Comparison of ENCODE assay signal across 8 mouse cellular contexts in genomic region chr11:98203931-98204421, GRCm38 (mm10). TPM values are rescaled to one million over a fixed set of nuclear protein-coding genes. Genes with fewer than 3 reads are reported as not detected.
DNase-seq lines count a peak whose midpoint lies in the region; ATAC-seq lines count a peak whose summit lies in the region.

No protein-coding gene starts in this region.

- no peaks in the 10 kb centered on the region; the same call in none of the 2 replicates for H3K4me1 ChIP-seq in embryonic facial prominence, embryonic 11.5 days (ENCODE audit: control insufficient read depth, insufficient read depth, low read length)
- H3K4me1 ChIP-seq in midbrain, embryonic 11.5 days (ENCODE audit: control insufficient read depth, insufficient read depth, low read length) = peaks cover 6% of the 10 kb centered on the region; the same call in 1 of the 2 replicates
- peaks cover 11% of the 10 kb centered on the region for H3K4me1 ChIP-seq in stomach, embryonic 16.5 days (ENCODE audit: control insufficient read depth, insufficient read depth, low read length)

- no peaks in the 10 kb centered on the region for H3K27me3 ChIP-seq in embryonic facial prominence, embryonic 11.5 days (ENCODE audit: control insufficient read depth, insufficient read depth, low read length)
- H3K27me3 ChIP-seq in midbrain, embryonic 11.5 days (ENCODE audit: control insufficient read depth, insufficient read depth, low read length) = no peaks in the 10 kb centered on the region
- H3K27me3 ChIP-seq in stomach, embryonic 16.5 days (ENCODE audit: control insufficient read depth, insufficient read depth, low read length) = no peaks in the 10 kb centered on the region

- peak overlapping the region; percentile 94 for H3K9ac ChIP-seq in embryonic facial prominence, embryonic 11.5 days (replicated peaks; ENCODE audit: low read length)
- H3K9ac ChIP-seq in midbrain, embryonic 11.5 days (ENCODE audit: low read length) = peak overlapping the region; percentile 99
- H3K9ac ChIP-seq in stomach, embryonic 16.5 days (ENCODE audit: low read length) = peak overlapping the region; percentile 99

- peak; percentile 4 for DNase-seq in ovary, postnatal 10 days (ENCODE audit: low spot score)
- DNase-seq in ovary, adult 18-20 months (ENCODE audit: low spot score) = no peak
- DNase-seq in embryonic facial prominence, embryonic 11.5 days (ENCODE audit: low spot score) = peak; percentile 26
- peak; percentile 39 to 41 for DNase-seq in heart, postnatal 10 days
- DNase-seq in kidney, postnatal 4 days = peak; percentile 29 to 40
- DNase-seq in midbrain, embryonic 11.5 days (ENCODE audit: low spot score, missing footprints) = peak; percentile 93
- no peak for DNase-seq in left cerebral cortex, postnatal 10 days (ENCODE audit: extremely low spot score in 1 of 2, low spot score in 2 of 2)

- H3K27ac ChIP-seq in embryonic facial prominence, embryonic 11.5 days (replicated peaks; ENCODE audit: low read depth, low read length) = no peak overlapping the region
- no peak overlapping the region for H3K27ac ChIP-seq in midbrain, embryonic 11.5 days (ENCODE audit: low read depth, low read length)
- H3K27ac ChIP-seq in stomach, embryonic 16.5 days (ENCODE audit: low read length) = peak overlapping the region; percentile 100; the same call in 1 of the 2 replicates

- H3K4me2 ChIP-seq in embryonic facial prominence, embryonic 11.5 days (ENCODE audit: low read depth, low read length) = peak overlapping the region; percentile 61
- H3K4me2 ChIP-seq in midbrain, embryonic 11.5 days = peak overlapping the region; percentile 93
- H3K4me2 ChIP-seq in stomach, embryonic 16.5 days (ENCODE audit: low read depth, low read length) = peak overlapping the region; percentile 85

- peak overlapping the region; percentile 71 for H3K4me3 ChIP-seq in embryonic facial prominence, embryonic 11.5 days (ENCODE audit: low read depth, low read length)
- H3K4me3 ChIP-seq in midbrain, embryonic 11.5 days (ENCODE audit: low read depth, low read length) = peak overlapping the region; percentile 92
- peak overlapping the region; percentile 85 for H3K4me3 ChIP-seq in stomach, embryonic 16.5 days (replicated peaks; ENCODE audit: low read length)

- no peaks in the 10 kb centered on the region for H3K9me3 ChIP-seq in embryonic facial prominence, embryonic 11.5 days (replicated peaks; ENCODE audit: control insufficient read depth, low read length)
- H3K9me3 ChIP-seq in midbrain, embryonic 11.5 days (ENCODE audit: control insufficient read depth, low read length) = no peaks in the 10 kb centered on the region
- H3K9me3 ChIP-seq in stomach, embryonic 16.5 days (replicated peaks; ENCODE audit: control insufficient read depth, low read length) = no peaks in the 10 kb centered on the region

- intact Hi-C loops in heart, postnatal 10 days (cut with DNase I) = no loop called here
- intact Hi-C loops in left cerebral cortex, postnatal 10 days (cut with DNase I) = loop anchor here (10.0 kb wide), 1 partner anchor 169 kb away; no protein-coding TSS in a partner anchor

- WGBS in embryonic facial prominence, embryonic 11.5 days = 0% methylated on average over 16 of the region's 16 CpGs
- WGBS in midbrain, embryonic 11.5 days = under 1% methylated on average over 16 of the region's 16 CpGs
- WGBS in stomach, embryonic 16.5 days = under 1% methylated on average over 16 of the region's 16 CpGs

- H3K36me3 ChIP-seq in embryonic facial prominence, embryonic 11.5 days (replicated peaks; ENCODE audit: control insufficient read depth, insufficient read depth, low read depth, low read length) = no peaks in the 10 kb centered on the region; the same call in 1 of the 2 replicates
- no peaks in the 10 kb centered on the region; the same call in 1 of the 2 replicates for H3K36me3 ChIP-seq in midbrain, embryonic 11.5 days (ENCODE audit: control insufficient read depth, insufficient read depth, low read length)
- 0 out of 2 replicates have a peak, but pooled peaks cover 3% of the 10 kb centered on the region for H3K36me3 ChIP-seq in stomach, embryonic 16.5 days (ENCODE audit: control insufficient read depth, insufficient read depth, low read length)

- ATAC-seq in embryonic facial prominence, embryonic 11.5 days (replicated peaks; ENCODE audit: insufficient number of reproducible peaks, low FRiP score, low TSS enrichment, low read depth) = no peak
- no peak for ATAC-seq in midbrain, embryonic 11.5 days (ENCODE audit: low FRiP score)
- ATAC-seq in stomach, embryonic 16.5 days (ENCODE audit: insufficient read depth, low FRiP score) = no peak

RNA-seq across cellular contexts. Expression of gene Cdk12, which starts 1.1 kb away (rescaled TPM):
- polyA plus RNA-seq in embryonic facial prominence, embryonic 11.5 days (2014; fragmentation: Nextera tagmentation; extraction: Ambion mirVana) = 12.2 and 13.4 TPM in 2 replicates
- 10 to 100 TPM; 31.6 to 32.7 TPM for total RNA-seq in heart, postnatal 10 days (2021)
- polyA plus RNA-seq in midbrain, embryonic 11.5 days (2014; fragmentation: Nextera tagmentation; extraction: Ambion mirVana) = 11.1 and 12.1 TPM in 2 replicates
- 7.6 and 7.7 TPM in 2 replicates for polyA plus RNA-seq in stomach, embryonic 16.5 days (2015; fragmentation: Nextera tagmentation; extraction: Ambion mirVana)
- 10 to 100 TPM; 34.4 to 35.4 TPM for total RNA-seq in left cerebral cortex, postnatal 10 days (2021)

RNA-seq across cellular contexts. Expression of gene Med1, which starts 10.9 kb away (rescaled TPM):
- 85.2 and 85.8 TPM in 2 replicates for polyA plus RNA-seq in embryonic facial prominence, embryonic 11.5 days (2014; fragmentation: Nextera tagmentation; extraction: Ambion mirVana)
- 10 to 100 TPM; 45.9 to 46.5 TPM for total RNA-seq in heart, postnatal 10 days (2021)
- 78.4 and 80.5 TPM in 2 replicates for polyA plus RNA-seq in midbrain, embryonic 11.5 days (2014; fragmentation: Nextera tagmentation; extraction: Ambion mirVana)
- 46.4 and 53.3 TPM in 2 replicates for polyA plus RNA-seq in stomach, embryonic 16.5 days (2015; fragmentation: Nextera tagmentation; extraction: Ambion mirVana)
- 10 to 100 TPM; 45.9 to 48.9 TPM for total RNA-seq in left cerebral cortex, postnatal 10 days (2021)

RNA-seq across cellular contexts. Expression of gene Fbxl20, which starts 53.8 kb away (rescaled TPM):
- 23.9 and 24.1 TPM in 2 replicates for polyA plus RNA-seq in embryonic facial prominence, embryonic 11.5 days (2014; fragmentation: Nextera tagmentation; extraction: Ambion mirVana)
- total RNA-seq in heart, postnatal 10 days (2021) = 10 to 100 TPM; 21.0 to 27.6 TPM
- 23.4 and 24.9 TPM in 2 replicates for polyA plus RNA-seq in midbrain, embryonic 11.5 days (2014; fragmentation: Nextera tagmentation; extraction: Ambion mirVana)
- polyA plus RNA-seq in stomach, embryonic 16.5 days (2015; fragmentation: Nextera tagmentation; extraction: Ambion mirVana) = 13.3 and 17.8 TPM in 2 replicates
- 10 to 100 TPM; 29.7 to 34.5 TPM for total RNA-seq in left cerebral cortex, postnatal 10 days (2021)

Comparison
In these comparisons a context has a peak if more than half of its experiments do, and no peak if none do; other contexts are left out.
1. DNase-seq: peak in ovary, postnatal 10 days (single experiment), embryonic facial prominence, embryonic 11.5 days (single experiment), heart, postnatal 10 days (2 of 2), kidney, postnatal 4 days (2 of 2) and midbrain, embryonic 11.5 days (single experiment); none in ovary, adult 18-20 months (single experiment) and left cerebral cortex, postnatal 10 days (0 of 2).
2. Peak in every context shown above with its lines, with median percentiles within 50 percentile points of each other: H3K4me2 ChIP-seq, H3K4me3 ChIP-seq and H3K9ac ChIP-seq.